Mouse (Mus musculus): ENCODE data around the gene Acvr1b.

The Acvr1b gene

GRCm38 (mm10) chr15:101250220-101250800 is 76.4 kb downstream of the Acvr1b start:
- no peak for DNase-seq (ENCODE audit: low spot score in 2 of 2)

DNA sequence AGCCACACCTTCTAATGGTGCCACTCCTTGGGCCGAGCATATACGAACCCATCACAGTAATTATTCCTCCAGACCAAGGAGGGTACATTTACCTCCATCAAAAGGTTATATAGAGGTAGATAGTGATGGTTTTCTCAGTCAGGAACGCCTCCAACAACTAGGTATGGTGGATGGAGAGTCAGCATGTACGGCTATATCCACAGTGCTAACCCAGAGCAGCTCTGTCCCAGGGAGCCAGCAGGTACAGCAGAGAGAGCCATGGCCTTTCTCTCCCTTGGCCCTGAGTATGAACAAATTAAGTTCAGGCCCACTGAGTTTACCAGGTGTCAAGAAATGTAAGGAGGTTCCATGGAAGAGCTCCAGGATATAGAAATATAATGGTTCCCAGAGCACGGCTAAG is 78.1 kb downstream of the Acvr1b start:
- no peak for DNase-seq (ENCODE audit: low spot score in 2 of 2)

- no peak for DNase-seq (ENCODE audit: low spot score in 2 of 2)
Measured at GRCm38 (mm10) chr15:101252614-101253013, 78.7 kb downstream of the Acvr1b start.

DNA sequence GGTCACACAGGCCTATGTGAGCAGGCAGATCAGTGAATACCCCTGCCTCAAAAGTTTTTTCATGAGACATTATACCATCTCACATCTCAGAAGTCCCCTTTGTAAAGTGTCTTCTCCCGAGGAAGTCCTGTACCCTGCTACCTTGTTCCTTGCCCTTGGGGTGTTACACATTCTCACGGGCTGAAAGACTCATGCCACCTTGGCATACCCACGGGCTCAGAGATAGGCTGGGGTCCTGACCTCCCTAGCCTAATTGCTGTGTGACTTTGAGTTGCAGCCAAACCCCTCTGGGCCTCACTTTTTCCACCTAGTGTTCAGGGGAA is 79.7 kb downstream of the Acvr1b start:
- DNase-seq (ENCODE audit: low spot score in 2 of 2), result no peak

- DNase-seq (ENCODE audit: low spot score in 2 of 2), result peak; percentile 71 to 87
Measured at GRCm38 (mm10) chr15:101253886-101254795, 80.3 kb downstream of the Acvr1b start, which contains the start of gene Nr4a1. Gene Nr4a1 (plus strand): TSS chr15:101254269.

DNA sequence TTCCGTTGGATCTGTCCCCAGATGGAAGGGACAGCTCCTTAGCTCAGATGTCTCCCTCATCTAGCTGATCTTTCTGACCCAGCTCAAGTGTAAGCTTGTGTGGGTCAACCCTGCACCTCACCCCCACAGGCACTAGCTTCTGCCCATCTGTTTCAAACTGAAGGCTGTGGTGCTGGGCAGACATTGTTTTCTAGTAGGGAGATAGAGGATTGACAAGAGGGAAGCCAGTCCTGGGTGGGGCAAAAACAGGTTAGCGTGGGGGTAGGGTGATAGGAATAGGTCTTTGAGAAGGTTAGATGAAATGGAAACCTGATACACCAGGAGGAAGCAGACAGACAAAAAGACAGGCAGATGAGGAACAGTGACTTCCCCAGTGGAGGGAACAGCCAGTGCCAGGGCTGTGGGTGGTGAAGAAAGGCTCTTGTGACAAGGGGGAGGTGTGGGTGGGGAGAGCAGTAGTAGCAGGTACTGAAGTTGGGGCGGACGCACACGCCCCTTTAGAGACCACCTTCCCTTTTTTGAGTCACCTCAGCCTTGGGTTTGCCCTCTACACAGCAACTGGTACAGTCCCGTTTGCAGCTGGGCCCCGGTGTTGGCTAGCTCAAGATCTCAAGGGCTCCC is 82.1 kb downstream of the Acvr1b start:
- peak in 1 of 2 experiments; percentile 39 for DNase-seq (ENCODE audit: low spot score in 2 of 2)

- DNase-seq (ENCODE audit: low spot score in 2 of 2), result peak in 1 of 2 experiments; percentile 53
Measured at GRCm38 (mm10) chr15:101256463-101257206, 82.8 kb downstream of the Acvr1b start.

- DNase-seq (ENCODE audit: low spot score in 2 of 2), result peak; percentile 85 to 88
Measured at GRCm38 (mm10) chr15:101258420-101258819, 84.6 kb downstream of the Acvr1b start.

DNA sequence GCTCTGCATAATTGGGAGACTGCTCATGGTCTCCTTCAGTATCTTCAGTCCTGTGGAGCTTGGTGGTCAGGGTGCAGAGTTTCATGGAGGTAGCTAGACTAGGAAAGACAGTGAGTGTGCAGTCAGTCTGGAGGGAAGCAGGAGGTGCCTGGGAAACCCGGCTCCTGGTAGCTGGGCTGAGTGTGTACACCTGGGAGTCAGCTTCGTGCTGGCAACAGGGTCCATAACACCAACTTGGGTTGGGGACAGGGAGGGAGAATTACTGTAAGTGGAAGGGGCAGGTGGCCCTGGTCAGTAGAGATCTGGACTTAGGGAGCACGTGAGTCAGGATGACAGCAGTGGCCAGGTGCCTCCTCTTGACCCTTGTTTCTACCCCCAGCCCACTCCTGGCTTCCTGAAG is 86.1 kb downstream of the Acvr1b start:
- no peak for DNase-seq (ENCODE audit: low spot score in 2 of 2)

- DNase-seq (ENCODE audit: low spot score in 2 of 2), result no peak
Measured at GRCm38 (mm10) chr15:101260387-101260786, 86.5 kb downstream of the Acvr1b start.

GRCm38 (mm10) chr15:101260874-101261622 is 87.2 kb downstream of the Acvr1b start:
- no peak for DNase-seq (ENCODE audit: low spot score in 2 of 2)

DNA sequence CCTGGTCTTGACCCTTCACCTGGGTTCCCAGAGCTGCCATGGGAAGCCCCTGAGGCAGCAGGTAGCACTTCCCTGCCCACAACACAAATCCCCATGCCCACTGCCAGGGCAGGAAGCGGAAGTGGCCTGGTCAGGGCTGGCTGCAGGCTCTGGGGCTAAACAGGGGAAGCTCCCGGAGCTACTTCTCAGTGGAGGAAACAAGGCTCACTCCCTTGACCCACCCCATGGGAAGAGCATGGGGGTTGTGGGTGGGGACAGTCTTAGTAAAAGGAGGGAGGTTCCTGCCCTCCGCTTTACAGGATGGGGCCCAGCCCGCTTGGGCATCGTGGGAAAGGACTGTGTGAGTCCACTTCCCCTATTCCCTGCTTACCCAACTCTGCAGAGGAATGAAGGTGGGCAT is 88.6 kb downstream of the Acvr1b start:
- DNase-seq (ENCODE audit: low spot score in 2 of 2), result peak in 1 of 2 experiments; percentile 32

Measured in natural killer cell, adult 2 months (primary cell).